ENCODE assay signal across 8 mouse cellular contexts in genomic region chr3:96496620-96497275, GRCm38 (mm10). TPM values are rescaled to one million over a fixed set of nuclear protein-coding genes. Genes with fewer than 3 reads are reported as not detected.
DNase-seq lines count a peak whose midpoint lies in the region; ATAC-seq and TF ChIP-seq lines count a peak whose summit lies in the region.
"Not testable (repeated sequence)": the region's sequence is repeated elsewhere in the genome, so short reads cannot be mapped to it uniquely, and the experiment has no call there.
"Had no signal": no experiment of that assay in that cellular context is flagged by ENCODE, and none has a peak within 500 bp of the region (broad histone marks: within the 10 kb centered on the region; RNA-seq: fewer than 3 reads in every experiment).

No protein-coding gene starts in this region.

- not testable (repeated sequence) for H3K36me3 ChIP-seq in erythroblast, embryonic 14.5 days (ENCODE audit: control insufficient read depth); heart, embryonic 12.5 days; intestine, embryonic 15.5 days; limb, embryonic 14.5 days (ENCODE audit: control insufficient read depth, insufficient read depth, low read length); neural tube, embryonic 15.5 days

- ATAC-seq in heart, embryonic 12.5 days (ENCODE audit: insufficient number of reproducible peaks, low FRiP score); intestine, embryonic 15.5 days; limb, embryonic 14.5 days (ENCODE audit: low FRiP score, low read depth); neural tube, embryonic 15.5 days (ENCODE audit: low FRiP score): not testable (repeated sequence)

- H3K27me3 ChIP-seq in erythroblast, embryonic 14.5 days (ENCODE audit: control insufficient read depth); heart, embryonic 12.5 days (replicated peaks); intestine, embryonic 15.5 days (replicated peaks); limb, embryonic 14.5 days (ENCODE audit: control insufficient read depth, insufficient read depth, low read length); neural tube, embryonic 15.5 days (replicated peaks): not testable (repeated sequence)

- H3K4me2 ChIP-seq in heart, embryonic 12.5 days = peak overlapping the region; percentile 95
- peak overlapping the region; percentile 73 for H3K4me2 ChIP-seq in intestine, embryonic 15.5 days (replicated peaks)
- peak overlapping the region; percentile 82 for H3K4me2 ChIP-seq in limb, embryonic 14.5 days (replicated peaks; ENCODE audit: low read depth, low read length, severe bottlenecking)
- H3K4me2 ChIP-seq in neural tube, embryonic 15.5 days = peak overlapping the region; percentile 92

- peak overlapping the region; percentile 65; the same call in 1 of the 2 replicates for H3K9ac ChIP-seq in heart, embryonic 12.5 days
- H3K9ac ChIP-seq in intestine, embryonic 15.5 days = peak overlapping the region; percentile 53
- peak overlapping the region; percentile 36; the same call in 1 of the 2 replicates for H3K9ac ChIP-seq in limb, embryonic 14.5 days (ENCODE audit: low read depth, low read length, severe bottlenecking)
- H3K9ac ChIP-seq in neural tube, embryonic 15.5 days (replicated peaks) = not testable (repeated sequence)

- not testable (repeated sequence) for H3K4me1 ChIP-seq in brown adipose tissue, adult 24 weeks (ENCODE audit: control insufficient read depth, insufficient read depth, insufficient read length, low read length); heart, embryonic 12.5 days (replicated peaks); intestine, embryonic 15.5 days (replicated peaks); limb, embryonic 14.5 days (ENCODE audit: control insufficient read depth, insufficient read depth, low read length)
- H3K4me1 ChIP-seq in erythroblast, embryonic 14.5 days (ENCODE audit: control insufficient read depth) = peaks cover 53% of the 10 kb centered on the region
- peaks cover 21% of the 10 kb centered on the region for H3K4me1 ChIP-seq in neural tube, embryonic 15.5 days

- not testable (repeated sequence) for H3K9me3 ChIP-seq in erythroblast, embryonic 14.5 days (ENCODE audit: control insufficient read depth, low read length); heart, embryonic 12.5 days (replicated peaks); intestine, embryonic 15.5 days; limb, embryonic 14.5 days (ENCODE audit: control insufficient read depth, low read length); neural tube, embryonic 15.5 days (replicated peaks)

- not testable (repeated sequence) for H3K27ac ChIP-seq in brown adipose tissue, adult 24 weeks (replicated peaks; ENCODE audit: low read depth, low read length); heart, embryonic 12.5 days (ENCODE audit: poor library complexity, severe bottlenecking); intestine, embryonic 15.5 days; limb, embryonic 14.5 days (replicated peaks; ENCODE audit: low read depth, low read length)
- peak overlapping the region; percentile 51; the same call in 1 of the 2 replicates for H3K27ac ChIP-seq in neural tube, embryonic 15.5 days (replicated peaks)

- DNase-seq in limb, embryonic 14.5 days (ENCODE audit: low spot score) = not testable (repeated sequence)
- DNase-seq in lung, postnatal 10 days = peak; percentile 5

- WGBS in heart, embryonic 12.5 days = 20% methylated on average over 14 of the region's 14 CpGs
- WGBS in intestine, embryonic 15.5 days = 19% methylated on average over 14 of the region's 14 CpGs
- 14% methylated on average over 14 of the region's 14 CpGs for WGBS in limb, embryonic 14.5 days
- 12% methylated on average over 14 of the region's 14 CpGs for WGBS in neural tube, embryonic 15.5 days

- H3K4me3 ChIP-seq in brown adipose tissue, adult 24 weeks (ENCODE audit: insufficient read depth, low read depth, low read length) = peak overlapping the region; percentile 47
- H3K4me3 ChIP-seq in erythroblast, embryonic 14.5 days (replicated peaks) = peak overlapping the region; percentile 67
- peak overlapping the region; percentile 70 for H3K4me3 ChIP-seq in heart, embryonic 12.5 days
- peak overlapping the region; percentile 44 for H3K4me3 ChIP-seq in intestine, embryonic 15.5 days (replicated peaks)
- H3K4me3 ChIP-seq in limb, embryonic 14.5 days (replicated peaks; ENCODE audit: low read length) = peak overlapping the region; percentile 49
- H3K4me3 ChIP-seq in neural tube, embryonic 15.5 days (replicated peaks) = peak overlapping the region; percentile 54

- TF ChIP-seq POLR2A in limb, embryonic 14.5 days (IDR thresholded peaks at IDR 0.05; ENCODE audit: borderline replicate concordance, extremely low read depth, insufficient read depth, insufficient read length) = not testable (repeated sequence)

RNA-seq across cellular contexts. Expression of gene Hfe2, which starts 28.2 kb away (rescaled TPM):
- polyA plus RNA-seq in brown adipose tissue, adult 24 weeks (2012; ENCODE audit: insufficient read depth, insufficient read length, missing spikeins) = 5.4 and 8.2 TPM in 2 replicates
- not detected in 2 replicates for polyA plus RNA-seq in erythroblast, embryonic 14.5 days (2012)
- 7.9 and 9.2 TPM in 2 replicates for polyA plus RNA-seq in heart, embryonic 12.5 days (2016; fragmentation: Nextera tagmentation; extraction: Ambion mirVana)
- 0.29 and 0.37 TPM in 2 replicates for polyA plus RNA-seq in intestine, embryonic 15.5 days (2015; fragmentation: Nextera tagmentation; extraction: Ambion mirVana)
- 21.4 and 26.7 TPM in 2 replicates for polyA plus RNA-seq in limb, embryonic 14.5 days (2012; rRNA removed)
- polyA plus RNA-seq in limb, embryonic 14.5 days (2014; fragmentation: Nextera tagmentation; extraction: Ambion mirVana) = 14.6 and 20.5 TPM in 2 replicates
- 2.4 and 3.0 TPM in 2 replicates for polyA plus RNA-seq in neural tube, embryonic 15.5 days (2015; fragmentation: Nextera tagmentation; extraction: Ambion mirVana)
- polyA plus RNA-seq: macrophage had no signal

RNA-seq across cellular contexts. Expression of gene BC107364, which starts 44.6 kb away (rescaled TPM):
- not detected in 2 replicates for polyA plus RNA-seq in brown adipose tissue, adult 24 weeks (2012; ENCODE audit: insufficient read depth, insufficient read length, missing spikeins)
- not detected in 2 replicates for polyA plus RNA-seq in erythroblast, embryonic 14.5 days (2012)
- 0.72 and 0.87 TPM in 2 replicates for polyA plus RNA-seq in heart, embryonic 12.5 days (2016; fragmentation: Nextera tagmentation; extraction: Ambion mirVana)
- 0.14 and 0.20 TPM in 2 replicates for polyA plus RNA-seq in intestine, embryonic 15.5 days (2015; fragmentation: Nextera tagmentation; extraction: Ambion mirVana)
- polyA plus RNA-seq in limb, embryonic 14.5 days (2012; rRNA removed) = 0.10 TPM in 1 of 2 replicates, not detected in the other
- polyA plus RNA-seq in limb, embryonic 14.5 days (2014; fragmentation: Nextera tagmentation; extraction: Ambion mirVana) = 0.40 TPM in 1 of 2 replicates, not detected in the other
- not detected in 2 replicates for polyA plus RNA-seq in neural tube, embryonic 15.5 days (2015; fragmentation: Nextera tagmentation; extraction: Ambion mirVana)
- polyA plus RNA-seq: macrophage had no signal
